Mouse (Mus musculus): ENCODE measurements at regions not wholly inside any gene's neighbourhood (a gene's known extent, or its start where the extent isn't known, plus 50 kb on each side); places are given as distances from the start of the nearest gene placed in this dataset.
A peak's percentile ranks its signal among the peaks of the same experiment; 100 is the strongest.

- no peak overlapping the region for H3K27ac ChIP-seq (ENCODE audit: low read depth, low read length)
- WGBS = 91% methylated on average over 9 of the region's 9 CpGs
- no peaks in the 10 kb centered on the region for H3K27me3 ChIP-seq (ENCODE audit: control insufficient read depth, insufficient read depth, low read length)
- no peak for ATAC-seq (ENCODE audit: low FRiP score, low TSS enrichment)
- H3K9me3 ChIP-seq (ENCODE audit: control insufficient read depth, low read length) = peaks cover 4% of the 10 kb centered on the region; the same call in 1 of the 2 replicates
- no peaks in the 10 kb centered on the region for H3K36me3 ChIP-seq (ENCODE audit: control insufficient read depth, insufficient read depth, low read length)
- no peak overlapping the region for H3K9ac ChIP-seq (ENCODE audit: low read depth, low read length)
- H3K4me1 ChIP-seq (ENCODE audit: control insufficient read depth, insufficient read depth, low read length) = 0 out of 2 replicates have a peak, but pooled peaks cover 2% of the 10 kb centered on the region
- no peak overlapping the region for H3K4me2 ChIP-seq (replicated peaks; ENCODE audit: low read depth, low read length)
- no peak overlapping the region for H3K4me3 ChIP-seq (ENCODE audit: low read length)
Observed at GRCm38 (mm10) chr10:117440225-117440976, 60.6 kb upstream of the Cpsf6 start.

GRCm38 (mm10) chr10:117439206-117440110 is 59.6 kb upstream of the Cpsf6 start:
- H3K4me3 ChIP-seq (ENCODE audit: low read length) = no peak overlapping the region
- H3K36me3 ChIP-seq (ENCODE audit: control insufficient read depth, insufficient read depth, low read length) = no peaks in the 10 kb centered on the region
- no peak overlapping the region for H3K27ac ChIP-seq (ENCODE audit: low read depth, low read length)
- ATAC-seq (ENCODE audit: low FRiP score, low TSS enrichment) = no peak
- 93% methylated on average over 3 of the region's 3 CpGs for WGBS
- peaks cover 4% of the 10 kb centered on the region; the same call in 1 of the 2 replicates for H3K9me3 ChIP-seq (ENCODE audit: control insufficient read depth, low read length)
- no peaks in the 10 kb centered on the region for H3K27me3 ChIP-seq (ENCODE audit: control insufficient read depth, insufficient read depth, low read length)
- H3K4me1 ChIP-seq (ENCODE audit: control insufficient read depth, insufficient read depth, low read length) = peaks cover 9% of the 10 kb centered on the region; the same call in 1 of the 2 replicates
- no peak overlapping the region for H3K4me2 ChIP-seq (replicated peaks; ENCODE audit: low read depth, low read length)
- no peak overlapping the region for H3K9ac ChIP-seq (ENCODE audit: low read depth, low read length)

DNA sequence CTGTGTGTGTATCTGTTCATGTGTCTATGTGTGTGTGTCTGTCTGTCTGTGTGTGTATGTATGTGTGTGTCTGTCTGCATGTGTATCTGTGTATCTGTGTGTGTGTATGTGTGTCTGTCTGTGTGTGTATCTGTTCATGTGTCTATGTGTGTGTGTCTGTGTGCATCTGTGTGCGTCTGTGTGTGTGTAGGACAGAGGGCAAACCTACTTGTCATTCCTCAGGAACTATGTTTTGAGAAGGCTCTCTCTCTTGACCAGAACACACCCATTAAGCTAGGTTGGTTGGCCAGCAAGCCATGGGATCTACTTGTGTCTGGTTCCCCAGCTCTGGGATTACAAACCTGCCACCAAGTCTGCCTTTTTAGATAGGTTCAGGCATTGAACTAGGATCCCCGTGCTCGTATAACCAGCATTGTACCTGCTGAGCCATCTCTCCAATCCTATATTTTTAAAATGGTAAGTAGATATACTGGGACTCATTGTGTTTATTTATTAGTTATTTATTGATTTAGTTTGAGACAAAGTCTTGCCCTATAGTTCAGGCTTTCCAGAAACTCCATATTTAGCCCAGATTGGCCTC is 58.9 kb upstream of the Cpsf6 start:
- Histone ChIP-seq H3K36me3 (ENCODE audit: control insufficient read depth, insufficient read depth, low read length) (no peaks in the 10 kb centered on the region), H3K27me3 (ENCODE audit: control insufficient read depth, insufficient read depth, low read length) (no peaks in the 10 kb centered on the region), H3K4me2 (replicated peaks; ENCODE audit: low read depth, low read length) (no peak overlapping the region), H3K9me3 (ENCODE audit: control insufficient read depth, low read length) (peaks cover 4% of the 10 kb centered on the region; the same call in 1 of the 2 replicates), H3K27ac (ENCODE audit: low read depth, low read length) (no peak overlapping the region), H3K4me3 (ENCODE audit: low read length) (no peak overlapping the region), H3K4me1 (ENCODE audit: control insufficient read depth, insufficient read depth, low read length) (peaks cover 9% of the 10 kb centered on the region; the same call in 1 of the 2 replicates), H3K9ac (ENCODE audit: low read depth, low read length) (no peak overlapping the region)
- 100% methylated on average over 3 of the region's 3 CpGs for WGBS
- ATAC-seq (ENCODE audit: low FRiP score, low TSS enrichment) = no peak

- no peak for ATAC-seq (ENCODE audit: low FRiP score, low TSS enrichment)
- no peak overlapping the region for H3K4me2 ChIP-seq (replicated peaks; ENCODE audit: low read depth, low read length)
- WGBS = 97% methylated on average over 2 of the region's 2 CpGs
Observed at GRCm38 (mm10) chr10:117437970-117438369, 58.2 kb upstream of the Cpsf6 start.

GRCm38 (mm10) chr10:117436875-117437715 is 57.3 kb upstream of the Cpsf6 start:
- WGBS = 34% methylated on average over 27 of the region's 27 CpGs
- Histone ChIP-seq H3K4me2 (replicated peaks; ENCODE audit: low read depth, low read length) (peak overlapping the region; percentile 4; the same call in 1 of the 2 replicates), H3K27me3 (ENCODE audit: control insufficient read depth, insufficient read depth, low read length) (no peaks in the 10 kb centered on the region), H3K4me3 (ENCODE audit: low read length) (no peak overlapping the region), H3K9ac (ENCODE audit: low read depth, low read length) (no peak overlapping the region), H3K27ac (ENCODE audit: low read depth, low read length) (no peak overlapping the region), H3K36me3 (ENCODE audit: control insufficient read depth, insufficient read depth, low read length) (no peaks in the 10 kb centered on the region), H3K9me3 (ENCODE audit: control insufficient read depth, low read length) (no peaks in the 10 kb centered on the region), H3K4me1 (ENCODE audit: control insufficient read depth, insufficient read depth, low read length) (peaks cover 9% of the 10 kb centered on the region; the same call in 1 of the 2 replicates)
- ATAC-seq (ENCODE audit: low FRiP score, low TSS enrichment) = no peak

More at GRCm38 (mm10) chr10:117437970-117438369, 58.2 kb upstream of the Cpsf6 start:
- no peaks in the 10 kb centered on the region for H3K27me3 ChIP-seq (ENCODE audit: control insufficient read depth, insufficient read depth, low read length)
- H3K9ac ChIP-seq (ENCODE audit: low read depth, low read length) = no peak overlapping the region
- no peaks in the 10 kb centered on the region; the same call in 1 of the 2 replicates for H3K9me3 ChIP-seq (ENCODE audit: control insufficient read depth, low read length)
- no peak overlapping the region for H3K27ac ChIP-seq (ENCODE audit: low read depth, low read length)
- no peaks in the 10 kb centered on the region for H3K36me3 ChIP-seq (ENCODE audit: control insufficient read depth, insufficient read depth, low read length)
- no peak overlapping the region for H3K4me3 ChIP-seq (ENCODE audit: low read length)
- peaks cover 9% of the 10 kb centered on the region; the same call in 1 of the 2 replicates for H3K4me1 ChIP-seq (ENCODE audit: control insufficient read depth, insufficient read depth, low read length)

GRCm38 (mm10) chr10:117436308-117436874 is 56.6 kb upstream of the Cpsf6 start:
- 54% methylated on average over 8 of the region's 8 CpGs for WGBS
- peaks cover 9% of the 10 kb centered on the region; the same call in 1 of the 2 replicates for H3K4me1 ChIP-seq (ENCODE audit: control insufficient read depth, insufficient read depth, low read length)
- no peaks in the 10 kb centered on the region for H3K9me3 ChIP-seq (ENCODE audit: control insufficient read depth, low read length)
- H3K36me3 ChIP-seq (ENCODE audit: control insufficient read depth, insufficient read depth, low read length) = no peaks in the 10 kb centered on the region
- H3K27ac ChIP-seq (ENCODE audit: low read depth, low read length) = no peak overlapping the region
- no peak overlapping the region for H3K4me2 ChIP-seq (replicated peaks; ENCODE audit: low read depth, low read length)
- no peaks in the 10 kb centered on the region for H3K27me3 ChIP-seq (ENCODE audit: control insufficient read depth, insufficient read depth, low read length)
- no peak for ATAC-seq (ENCODE audit: low FRiP score, low TSS enrichment)
- no peak overlapping the region for H3K9ac ChIP-seq (ENCODE audit: low read depth, low read length)
- H3K4me3 ChIP-seq (ENCODE audit: low read length) = no peak overlapping the region

- H3K4me3 ChIP-seq (ENCODE audit: low read length) = peak overlapping the region; percentile 9; the same call in 1 of the 2 replicates
- 0 out of 2 replicates have a peak, but pooled peaks have one; percentile 13 for ATAC-seq (ENCODE audit: low FRiP score, low TSS enrichment)
Observed at GRCm38 (mm10) chr10:117435734-117436121, 55.9 kb upstream of the Cpsf6 start.

More at GRCm38 (mm10) chr10:117435734-117436121, 55.9 kb upstream of the Cpsf6 start:
- Histone ChIP-seq H3K36me3 (ENCODE audit: control insufficient read depth, insufficient read depth, low read length) (no peaks in the 10 kb centered on the region), H3K27ac (ENCODE audit: low read depth, low read length) (no peak overlapping the region), H3K4me2 (replicated peaks; ENCODE audit: low read depth, low read length) (peak overlapping the region; percentile 48), H3K4me1 (ENCODE audit: control insufficient read depth, insufficient read depth, low read length) (peaks cover 9% of the 10 kb centered on the region; the same call in 1 of the 2 replicates), H3K27me3 (ENCODE audit: control insufficient read depth, insufficient read depth, low read length) (no peaks in the 10 kb centered on the region), H3K9me3 (ENCODE audit: control insufficient read depth, low read length) (no peaks in the 10 kb centered on the region), H3K9ac (ENCODE audit: low read depth, low read length) (no peak overlapping the region)
- 48% methylated on average over 12 of the region's 12 CpGs for WGBS
